Mouse (Mus musculus): ENCODE measurements at regions not wholly inside any gene's neighbourhood (a gene's known extent, or its start where the extent isn't known, plus 50 kb on each side); places are given as distances from the start of the nearest gene placed in this dataset.
"Not testable (repeated sequence)": the region's sequence is repeated elsewhere in the genome, so short reads cannot be mapped to it uniquely, and the experiment has no call there.

DNA sequence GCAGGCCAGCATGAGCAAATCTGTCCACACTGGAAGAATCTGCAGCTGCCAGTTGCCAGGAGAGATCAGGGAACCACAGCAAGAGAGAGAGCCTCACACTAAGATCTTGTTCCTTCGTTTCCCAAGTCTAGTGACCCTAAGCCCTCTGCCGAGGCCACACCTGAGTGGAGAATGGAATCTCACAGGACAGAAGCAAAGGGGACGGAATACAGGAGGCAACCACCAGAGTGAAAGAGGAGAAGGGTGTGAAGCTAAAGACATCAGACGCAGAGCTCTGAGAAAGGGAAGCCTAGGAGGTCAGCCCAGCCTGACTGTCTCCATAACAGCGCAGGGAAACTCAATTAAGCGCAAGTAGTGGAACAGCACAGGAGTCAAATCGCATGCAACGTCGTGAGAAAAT lies 75.0 kb downstream of the Suds3 start:
- no peak for DNase-seq (ENCODE audit: low spot score in 2 of 2)

DNA sequence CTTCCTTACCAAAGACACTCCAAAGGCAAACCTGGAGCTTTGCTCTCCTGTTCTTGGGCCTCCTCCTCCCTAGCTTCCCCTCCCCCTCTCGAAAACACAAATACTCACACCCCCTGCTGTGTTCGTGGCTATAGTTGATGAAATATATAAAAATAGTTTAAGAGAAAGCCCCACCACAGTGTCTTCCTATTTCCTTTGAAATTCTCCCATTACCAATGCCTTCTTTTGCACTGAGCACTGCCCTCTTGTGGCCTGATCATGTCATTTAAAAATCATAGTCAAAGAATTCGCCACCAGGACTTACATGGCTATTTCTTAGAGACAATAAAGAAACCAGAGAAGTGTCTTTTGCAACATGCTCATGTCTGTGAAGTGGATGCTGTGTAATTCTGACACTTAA lies 78.7 kb downstream of the Suds3 start:
- DNase-seq (ENCODE audit: low spot score in 2 of 2), result peak; percentile 42 to 73

DNA sequence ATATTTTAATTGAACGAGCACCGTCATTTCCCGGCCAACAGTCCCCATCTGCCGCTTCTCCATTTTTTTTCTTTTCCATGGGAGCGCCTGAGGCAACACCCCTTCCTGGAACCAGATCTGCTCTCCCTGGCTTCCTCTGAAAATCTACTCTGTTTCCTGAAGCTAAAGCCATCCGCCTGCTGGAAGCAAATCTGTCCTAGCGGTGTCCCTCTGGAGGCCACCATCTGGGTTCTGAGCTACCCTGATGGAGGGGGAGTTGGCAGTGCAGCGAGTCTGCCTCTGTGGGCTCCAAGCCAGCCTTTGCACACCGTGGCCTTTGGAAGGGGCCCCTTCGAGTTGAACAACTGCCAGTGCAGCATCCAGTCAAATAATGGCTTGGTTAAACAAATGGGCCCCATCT lies 83.8 kb downstream of the Suds3 start:
- DNase-seq (ENCODE audit: low spot score in 2 of 2), result peak; percentile 77 to 83

DNA sequence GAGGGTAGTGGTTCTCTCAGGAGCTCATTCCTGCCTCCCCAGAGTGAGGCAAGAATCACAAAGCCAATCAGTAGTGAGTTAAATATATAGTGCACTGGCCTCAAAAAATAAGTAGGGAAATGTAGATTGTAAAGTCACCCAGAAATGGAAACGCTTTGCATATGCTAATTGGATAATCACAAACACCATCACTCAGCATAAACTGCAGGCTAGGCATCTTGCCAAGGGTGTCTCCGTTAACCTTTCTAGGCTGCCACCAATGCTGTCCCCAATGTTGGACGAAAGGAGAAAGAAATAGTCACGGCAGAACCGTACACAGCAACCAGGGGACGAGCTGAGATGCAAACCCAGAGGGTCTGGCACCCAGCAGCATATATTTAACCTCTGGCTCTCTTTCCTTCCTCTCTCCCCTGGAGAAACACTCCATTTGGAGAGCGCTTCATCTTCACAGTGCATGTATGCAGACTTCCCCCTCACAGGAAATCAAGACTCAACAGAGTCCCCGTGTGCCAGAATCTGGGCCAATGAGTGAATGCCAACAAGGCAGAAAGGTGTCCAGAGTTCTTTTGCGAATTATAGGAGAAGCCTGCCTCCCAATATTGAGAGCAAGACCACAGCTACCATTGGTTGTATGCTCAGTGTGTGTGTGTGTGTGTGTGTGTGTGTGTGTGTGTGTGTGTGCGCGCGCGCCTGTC lies 90.1 kb downstream of the Suds3 start:
- no peak for DNase-seq (ENCODE audit: low spot score in 2 of 2)

DNA sequence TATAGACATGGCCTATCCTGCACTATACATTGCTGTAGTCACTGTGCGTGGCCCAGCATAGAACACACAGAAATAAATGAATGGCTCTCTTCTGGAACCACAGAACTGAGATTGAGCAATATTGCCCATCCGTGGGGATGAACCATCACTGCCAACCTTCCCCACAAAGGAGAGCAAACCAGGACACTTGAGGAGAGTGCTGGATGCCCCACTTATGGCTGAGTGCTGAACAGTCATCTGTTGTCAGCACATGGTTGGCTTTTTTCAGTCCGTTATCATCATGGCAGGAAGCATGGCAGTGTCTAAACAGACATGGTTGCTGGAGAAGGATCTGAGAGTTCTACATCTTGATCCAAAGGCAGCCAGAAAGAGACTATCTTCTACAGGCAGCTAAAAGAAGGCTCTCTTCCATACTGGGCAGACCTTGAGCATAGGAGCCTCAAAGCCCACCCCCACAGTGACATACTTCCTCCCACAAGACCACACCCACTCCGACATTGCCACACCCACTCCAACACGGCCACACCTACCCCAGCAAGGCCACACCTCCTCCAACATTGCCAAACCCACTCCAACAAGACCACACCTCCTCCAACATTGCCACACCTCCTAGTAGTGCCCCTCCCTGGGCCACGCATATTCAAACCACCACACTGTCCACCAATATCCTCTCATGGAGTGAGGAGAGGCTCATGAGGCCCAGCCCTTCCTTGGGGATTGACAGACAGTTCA lies 97.3 kb downstream of the Suds3 start:
- DNase-seq (ENCODE audit: low spot score in 2 of 2), result no peak

DNA sequence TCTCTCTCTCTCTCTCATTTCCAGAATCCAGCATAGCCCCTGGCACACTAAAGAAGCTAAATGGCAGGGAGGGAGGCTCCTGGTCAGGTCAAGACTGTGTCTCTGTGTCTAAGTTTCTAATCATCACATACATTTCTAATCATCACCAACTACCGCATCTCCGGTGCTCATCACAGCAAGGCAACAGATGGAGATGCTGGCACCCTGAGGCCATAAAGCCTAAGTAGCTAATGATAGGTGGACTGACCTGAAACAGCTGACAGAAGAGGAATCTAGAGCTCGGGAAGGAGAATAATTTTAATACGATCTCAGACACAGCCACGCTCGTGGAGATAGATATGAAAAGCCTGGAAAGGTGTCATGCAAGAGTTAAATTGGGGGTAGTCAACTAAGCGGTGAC lies 104.8 kb downstream of the Suds3 start:
- DNase-seq (ENCODE audit: low spot score in 2 of 2), result no peak

DNA sequence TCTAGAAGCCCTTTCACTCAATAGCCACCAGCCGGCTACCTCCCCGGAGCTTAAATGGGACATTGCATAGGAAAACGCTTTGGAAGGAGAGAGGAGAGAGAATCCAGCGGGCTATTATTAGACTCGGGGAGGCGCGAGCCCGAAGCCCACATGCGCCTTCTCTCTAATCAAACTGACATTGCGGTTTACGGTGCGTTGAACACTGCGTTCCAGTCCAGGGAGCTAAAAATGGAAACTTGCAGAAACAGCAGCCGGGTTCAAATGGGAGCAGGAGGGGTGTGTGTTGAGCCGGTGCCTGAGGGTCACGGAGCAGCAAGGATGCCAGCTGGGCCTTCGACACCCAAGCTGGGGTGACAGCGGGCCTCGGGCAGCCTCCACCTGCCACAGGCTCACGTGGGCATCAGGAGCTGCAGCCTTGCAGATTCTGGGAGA lies 115.1 kb downstream of the Suds3 start:
- DNase-seq (ENCODE audit: low spot score in 2 of 2), result peak; percentile 55 to 64

DNA sequence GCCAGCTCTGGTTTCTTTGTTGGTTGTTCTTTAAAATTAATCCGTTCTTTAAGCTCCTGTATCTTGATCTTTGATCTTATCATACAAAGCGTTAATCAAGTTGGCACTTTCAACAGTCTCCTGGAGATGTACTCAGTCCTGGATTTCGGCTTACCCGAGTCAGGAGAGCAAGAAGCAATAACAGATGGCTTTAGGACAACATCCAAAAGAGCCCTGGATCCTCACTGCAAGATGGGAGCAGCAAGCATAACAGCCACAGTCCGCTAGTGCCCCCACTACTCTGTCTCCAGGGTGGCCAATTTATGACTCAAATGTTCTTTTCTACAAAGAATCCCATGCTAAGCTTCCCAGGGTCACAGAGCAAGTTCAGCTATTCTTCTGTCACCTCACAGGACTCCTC lies 121.4 kb downstream of the Suds3 start:
- no peak for DNase-seq (ENCODE audit: low spot score in 2 of 2)

DNA sequence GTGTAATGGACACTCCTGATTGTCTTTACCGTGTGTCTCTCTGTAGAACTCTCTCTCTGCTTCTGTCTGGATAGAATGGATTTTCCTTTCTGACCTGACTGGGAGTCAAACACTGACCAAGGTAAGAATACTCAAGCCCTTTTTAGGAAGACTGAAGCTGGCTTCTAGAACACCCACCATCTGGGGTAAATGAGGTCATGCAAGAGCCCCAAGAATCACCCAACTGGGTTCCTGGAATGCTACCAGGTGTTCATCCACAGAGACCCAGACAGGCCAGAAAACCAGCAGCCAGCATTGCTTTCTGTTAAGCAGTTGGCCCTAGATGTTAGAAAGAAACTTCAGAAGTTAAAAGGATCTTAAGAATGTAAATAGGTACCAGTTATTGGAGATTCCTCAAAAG lies 122.2 kb downstream of the Suds3 start:
- no peak for DNase-seq (ENCODE audit: low spot score in 2 of 2)

DNA sequence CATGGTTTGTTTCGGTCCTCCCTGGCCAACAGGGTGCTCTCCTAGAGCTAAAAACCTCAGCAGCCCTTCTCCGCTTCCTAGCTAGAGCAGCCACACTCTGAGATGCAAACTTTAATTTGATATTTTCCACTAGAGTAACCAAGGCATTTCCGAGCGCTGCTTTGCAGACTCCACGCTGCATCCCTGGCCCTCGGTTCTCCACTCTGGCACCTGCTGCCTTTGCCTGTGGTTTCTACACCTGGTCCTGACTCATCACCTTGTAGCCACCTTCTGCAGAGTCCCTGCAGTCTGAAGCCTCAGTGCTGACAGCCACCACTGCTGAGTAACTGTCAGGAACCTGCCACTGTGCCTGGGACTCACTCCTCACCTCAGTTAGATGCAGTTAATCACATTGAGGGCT lies 124.5 kb downstream of the Suds3 start:
- DNase-seq (ENCODE audit: low spot score in 2 of 2), result no peak

DNA sequence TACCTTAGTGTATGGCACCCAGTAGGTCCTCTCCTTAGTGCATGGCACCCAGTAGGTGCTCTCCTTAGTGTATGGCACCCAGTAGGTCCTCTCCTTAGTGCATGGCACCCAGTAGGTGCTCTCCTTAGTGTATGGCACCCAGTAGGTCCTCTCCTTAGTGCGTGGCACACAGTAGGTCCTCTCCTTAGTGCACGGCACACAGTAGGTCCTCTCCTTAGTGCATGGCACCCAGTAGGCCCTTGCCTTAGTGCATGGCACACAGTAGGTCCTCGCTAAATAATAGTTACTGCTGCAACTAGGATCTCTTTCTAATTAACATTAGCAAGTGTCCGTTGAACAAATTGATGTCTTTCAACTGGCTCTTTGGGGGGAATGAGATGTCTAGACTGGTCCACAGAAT lies 144.4 kb downstream of the Suds3 start:
- DNase-seq (ENCODE audit: low spot score in 2 of 2), result not testable (repeated sequence)

DNA sequence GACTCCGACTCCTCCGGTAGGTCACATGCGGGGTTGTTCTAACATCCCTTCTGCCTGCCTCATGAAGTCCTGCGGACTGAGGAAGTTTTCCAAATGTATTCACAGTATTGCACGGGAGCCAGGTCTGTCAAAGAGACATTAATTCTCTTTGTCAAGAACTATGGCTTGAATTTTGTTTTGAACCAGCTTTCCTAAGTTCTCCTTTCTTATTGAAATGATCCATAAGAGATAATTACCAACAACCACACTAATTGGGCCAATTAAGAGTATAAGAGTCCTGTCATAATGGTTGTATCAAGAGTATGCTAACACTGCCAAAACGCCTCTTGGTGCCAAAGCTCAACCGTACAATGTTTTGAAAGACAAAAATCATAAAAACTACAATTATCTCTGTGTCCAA lies 151.7 kb downstream of the Suds3 start:
- no peak for DNase-seq (ENCODE audit: low spot score in 2 of 2)

DNA sequence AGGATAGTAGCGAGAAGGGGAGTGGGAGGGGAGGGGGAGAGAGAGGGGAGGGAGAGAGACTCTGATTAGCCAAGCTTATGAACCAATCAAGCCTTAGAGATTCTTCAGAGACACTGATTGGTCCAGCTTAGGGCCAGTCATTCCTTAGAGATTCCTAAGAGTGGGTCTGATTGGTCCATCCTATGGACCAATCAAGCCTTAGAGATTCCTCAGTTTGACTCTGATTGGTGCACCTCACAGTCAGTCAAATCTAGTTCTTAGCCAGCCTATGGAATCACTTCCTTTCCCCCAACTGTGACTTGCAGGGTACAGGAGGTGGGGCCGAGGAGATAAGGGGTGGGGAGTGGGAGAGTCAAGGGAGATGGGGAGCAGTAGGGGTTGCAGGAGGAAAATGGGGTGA lies 152.8 kb downstream of the Suds3 start:
- no peak for DNase-seq (ENCODE audit: low spot score in 2 of 2)

DNA sequence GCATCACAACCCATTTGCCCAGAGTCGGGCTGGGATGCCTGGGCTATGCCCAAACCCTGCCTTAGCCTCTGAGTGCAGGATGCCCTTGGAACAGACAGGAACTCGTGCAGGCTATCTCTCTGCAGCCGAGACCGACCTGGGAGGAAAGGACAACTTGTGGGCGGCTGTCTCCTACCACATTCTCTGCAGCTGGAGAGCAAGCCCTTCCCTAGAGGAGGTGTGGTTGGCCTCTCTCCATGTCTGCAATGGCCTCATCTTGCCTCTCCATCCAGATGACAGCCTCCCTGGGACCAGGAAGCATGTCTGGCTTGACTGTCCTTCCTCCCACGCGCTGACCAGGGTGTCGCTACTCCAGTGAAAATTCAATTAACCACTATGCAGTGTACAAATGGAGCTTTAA lies 155.9 kb downstream of the Suds3 start:
- DNase-seq (ENCODE audit: low spot score in 2 of 2), result no peak

DNA sequence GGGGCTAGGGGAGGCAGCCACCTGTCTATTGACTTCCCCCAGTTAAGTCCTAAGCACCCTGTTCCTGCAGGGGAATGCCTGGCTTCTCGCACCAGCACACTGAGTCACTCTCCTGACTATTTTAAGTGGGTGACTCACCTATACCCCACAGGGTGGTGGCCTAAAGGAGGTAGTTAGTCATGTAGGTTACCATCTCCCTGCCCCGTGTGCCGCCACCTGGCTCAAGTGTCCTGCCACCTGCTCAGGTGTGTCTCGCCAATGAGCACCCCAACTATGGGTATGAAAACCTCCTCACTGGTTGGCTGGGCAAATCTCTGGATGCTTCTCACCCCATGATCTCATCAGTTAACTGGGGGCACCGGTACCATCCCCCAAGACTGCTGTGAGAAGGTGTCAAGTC lies 157.8 kb downstream of the Suds3 start:
- no peak for DNase-seq (ENCODE audit: low spot score in 2 of 2)

DNA sequence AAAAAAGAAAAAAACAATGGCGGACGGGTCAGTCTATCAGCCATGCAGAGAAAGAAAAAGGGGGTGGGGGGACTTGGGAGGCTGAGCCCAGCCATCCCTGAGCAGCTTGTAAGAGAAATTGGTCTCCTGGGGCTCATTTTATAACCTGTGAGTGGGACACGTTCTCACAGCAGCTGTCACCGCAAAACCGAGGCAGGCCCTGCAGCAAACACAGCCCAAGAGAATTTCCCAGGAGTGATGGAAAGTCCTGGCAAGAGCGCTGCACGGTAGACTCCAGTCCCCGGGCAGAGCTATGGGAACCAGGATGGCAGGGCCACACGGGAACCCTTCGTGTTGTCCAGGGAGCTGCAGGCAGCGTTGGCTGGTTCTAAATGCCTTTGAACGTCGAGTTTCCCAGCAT lies 159.3 kb downstream of the Suds3 start:
- no peak for DNase-seq (ENCODE audit: low spot score in 2 of 2)

DNA sequence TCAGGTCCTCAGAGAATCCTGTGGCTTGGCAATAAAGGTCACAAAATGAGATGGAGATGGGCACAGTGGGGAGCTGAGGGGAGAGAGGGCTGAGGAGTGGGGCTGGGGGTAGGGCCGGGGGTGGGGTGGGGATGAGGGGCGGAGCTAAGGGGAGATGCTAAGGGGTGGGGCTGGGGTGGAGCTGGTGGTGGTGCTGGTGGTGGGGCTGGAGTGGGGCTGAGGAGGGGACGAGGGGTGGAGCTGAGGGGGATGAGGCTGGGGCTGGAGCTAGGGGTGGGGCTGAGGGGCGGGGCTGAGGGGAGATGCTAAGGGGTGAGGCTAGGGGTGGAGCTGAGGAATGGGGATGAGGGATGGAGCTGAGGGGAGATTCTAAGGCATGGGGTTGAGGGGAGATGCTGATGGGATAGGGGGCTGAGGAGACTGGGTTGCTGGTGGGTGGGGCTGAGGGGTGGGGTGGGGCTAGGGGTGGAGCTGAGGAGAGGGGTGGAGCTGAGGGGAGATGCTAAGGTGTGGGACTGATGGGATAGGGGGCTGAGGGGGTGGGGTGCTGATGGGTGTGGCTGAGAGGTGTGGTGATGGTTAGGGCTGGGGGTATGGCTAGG lies 165.5 kb downstream of the Suds3 start:
- DNase-seq (ENCODE audit: low spot score in 2 of 2), result no peak

DNA sequence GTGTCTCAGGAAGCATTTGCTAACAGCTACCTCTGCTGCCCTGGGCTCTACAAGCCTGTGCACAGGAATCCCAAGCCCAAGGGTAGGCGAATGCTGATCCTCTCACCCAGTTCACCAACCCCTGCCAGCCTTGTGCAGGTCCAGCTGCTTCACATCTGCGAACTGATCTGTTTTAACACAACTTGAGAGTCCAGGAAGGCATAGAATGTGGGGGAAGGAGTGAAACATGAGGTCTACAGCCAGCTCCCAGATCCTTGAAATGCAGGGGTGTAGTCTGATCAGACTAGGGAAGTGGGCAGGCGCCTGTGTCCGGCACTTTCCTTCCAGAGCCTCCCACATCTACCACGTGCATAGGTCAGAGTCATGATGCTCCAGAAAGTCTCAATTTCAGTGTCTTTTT lies 181.3 kb downstream of the Suds3 start:
- no peak for DNase-seq (ENCODE audit: low spot score in 2 of 2)

DNA sequence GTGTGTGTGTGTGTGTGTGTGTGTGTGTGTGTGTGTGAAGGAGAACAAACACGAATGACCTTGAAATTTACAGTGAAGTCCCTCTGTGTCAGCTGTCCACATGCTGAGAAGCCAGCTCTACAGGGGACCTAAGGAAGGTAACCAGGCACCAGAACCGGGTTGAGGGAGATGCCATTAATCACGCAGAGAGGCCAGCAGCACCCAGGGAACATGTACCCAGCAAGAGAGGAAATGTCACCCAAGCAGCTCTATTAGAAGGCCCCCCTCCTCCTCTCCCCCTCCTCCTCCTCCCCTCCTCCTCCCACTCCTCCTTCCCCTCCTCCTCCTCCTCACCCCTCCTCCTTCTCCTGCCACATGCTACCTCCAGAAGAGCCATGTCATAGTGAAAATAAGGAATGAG lies 181.8 kb downstream of the Suds3 start:
- no peak for DNase-seq (ENCODE audit: low spot score in 2 of 2)

DNA sequence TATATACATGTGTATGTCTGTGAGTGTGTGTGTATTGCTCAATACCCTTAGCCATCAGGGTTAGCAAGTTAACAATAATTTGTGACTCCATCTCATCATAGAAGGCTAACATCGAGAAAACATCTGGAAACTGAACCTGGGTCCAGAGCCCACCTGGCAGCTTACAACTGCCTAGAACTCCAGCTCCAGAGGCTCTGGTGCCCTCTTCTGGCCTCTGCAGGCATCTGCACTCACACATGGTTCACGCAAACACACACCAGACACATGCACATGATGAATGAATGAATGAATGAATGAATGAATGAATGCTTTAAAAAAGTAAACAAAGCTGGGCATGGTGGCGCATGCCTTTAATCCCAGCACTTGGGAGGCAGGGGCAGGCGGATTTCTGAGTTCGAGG lies 182.8 kb downstream of the Suds3 start:
- DNase-seq (ENCODE audit: low spot score in 2 of 2), result no peak

DNA sequence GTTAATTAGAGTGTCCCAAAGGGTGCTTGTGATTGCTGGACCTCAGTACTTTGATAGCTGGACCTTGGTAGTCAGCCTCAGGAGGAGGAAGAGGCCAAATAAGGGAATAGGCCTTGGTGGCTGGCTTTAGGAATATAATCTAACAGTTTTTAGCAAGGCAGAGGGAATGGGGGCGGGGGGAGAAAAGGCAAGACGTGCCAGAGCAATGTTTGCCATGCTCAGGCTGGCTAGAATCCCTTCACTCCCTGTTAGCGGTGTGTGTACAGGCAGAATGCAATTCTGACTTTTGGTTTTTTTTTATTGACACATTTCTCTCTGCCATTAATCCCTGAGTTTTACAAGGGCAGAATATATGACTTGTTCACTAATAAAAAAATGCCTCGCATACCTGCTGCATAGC lies 192.2 kb downstream of the Suds3 start:
- DNase-seq (ENCODE audit: low spot score in 2 of 2), result peak in 1 of 2 experiments; percentile 62

DNA sequence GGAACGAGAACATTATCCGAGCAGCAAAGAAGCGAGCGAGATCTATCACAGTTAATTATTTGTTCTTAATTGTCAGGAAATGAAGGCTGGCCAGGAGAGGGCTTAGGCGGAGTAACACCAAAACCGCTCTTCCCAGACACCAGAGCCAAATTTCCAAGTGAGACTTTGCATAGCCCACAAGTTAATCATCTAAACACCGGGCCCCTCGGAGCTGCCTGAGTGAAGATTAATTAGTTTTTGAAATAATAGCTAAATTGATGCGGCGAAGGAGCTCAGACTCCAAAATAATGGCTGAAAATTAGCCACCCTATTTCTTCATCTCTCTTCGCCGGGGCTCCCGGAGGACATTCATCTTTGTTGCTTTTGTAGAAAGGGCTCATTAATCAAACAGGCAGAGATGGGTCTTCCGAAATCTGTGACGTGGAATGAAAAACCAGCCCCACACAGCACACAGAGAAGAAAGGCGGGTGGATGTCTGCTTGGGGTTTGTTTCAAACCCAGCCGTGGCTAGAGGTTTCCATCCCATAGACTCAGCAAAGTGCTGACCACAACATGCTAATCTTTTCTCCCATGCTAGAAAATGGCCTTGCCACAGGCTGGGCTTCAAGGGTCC lies 193.7 kb downstream of the Suds3 start:
- DNase-seq (ENCODE audit: low spot score in 2 of 2), result no peak

Measured in layer of hippocampus, postnatal 14 days (tissue).